Mouse (Mus musculus) liver, embryonic 16.5 days (tissue): ENCODE measurements around the gene Mfsd6. TPM values are rescaled to one million over a fixed set of nuclear protein-coding genes. Genes with fewer than 3 reads are reported as not detected.
A peak's percentile ranks its signal among the peaks of the same experiment; 100 is the strongest.

Source experiments
- ATAC-seq: fragments of 200-750 bp; cut with Nextera tagmentation; 2 replicates; pipeline ENCODE4 v1.8.0; 2017; ENCODE audit warnings: low read depth, mild to moderate bottlenecking, moderate number of reproducible peaks, moderate library complexity
- H3K27ac ChIP-seq: fragments of 300-500 bp; sonication (generic); 2 replicates; pipeline ENCODE4 v1.5.1; 2014; ENCODE audit warnings: mild to moderate bottlenecking, low read length
- H3K27me3 ChIP-seq: fragments of 300-500 bp; sonication (generic); 2 replicates; pipeline ENCODE4 v1.6.1; 2014; ENCODE audit warnings: low read depth, low read length, mixed read lengths; ENCODE audit not compliant: control insufficient read depth, insufficient read depth
- H3K36me3 ChIP-seq: fragments of 300-500 bp; sonication (generic); 2 replicates; pipeline ENCODE4 v1.6.1; 2014; ENCODE audit warnings: mild to moderate bottlenecking; ENCODE audit not compliant: control insufficient read depth, insufficient read depth
- H3K4me1 ChIP-seq: fragments of 300-500 bp; sonication (generic); 2 replicates; pipeline ENCODE4 v1.6.1; 2014; ENCODE audit warnings: low read depth, low read length, mixed read lengths; ENCODE audit not compliant: control insufficient read depth
- H3K4me2 ChIP-seq: fragments of 300-500 bp; sonication (generic); 2 replicates; pipeline ENCODE4 v1.6.1; 2014; ENCODE audit warnings: low read depth, low read length, mixed read lengths
- H3K4me3 ChIP-seq: fragments of 300-500 bp; sonication (generic); 2 replicates; pipeline ENCODE4 v1.5.1; 2014; ENCODE audit warnings: low read depth, mild to moderate bottlenecking, low read length
- H3K9ac ChIP-seq: fragments of 300-500 bp; sonication (generic); 2 replicates; pipeline ENCODE4 v1.6.1; 2014; ENCODE audit warnings: low read depth, low read length
- H3K9me3 ChIP-seq: fragments of 300-500 bp; sonication (generic); replicated peaks from 2 replicates; pipeline ENCODE4 v1.6.1; 2016; ENCODE audit warnings: low read length; ENCODE audit not compliant: control insufficient read depth
- WGBS: fragments of 180-500 bp; shearing (Covaris S2); extraction: QIAGEN DNeasy Blood & Tissue Kit; methylation state at CpG from one replicate; pipeline ENCODE4 v1.1.7; 2014; ENCODE audit not compliant: insufficient replicate concordance; 5-methylcytosine and 5-hydroxymethylcytosine counted together
- polyA plus RNA-seq: library from polyadenylated mRNA; unstranded; fragments of >200 nt; fragmentation: Nextera tagmentation; extraction: Ambion mirVana; gene quantifications from 2 replicates; pipeline ENCODE4 v1.2.1, GENCODE M21; 2015

The Mfsd6 gene
- 0.49 and 0.61 TPM in 2 replicates for polyA plus RNA-seq

DNA sequence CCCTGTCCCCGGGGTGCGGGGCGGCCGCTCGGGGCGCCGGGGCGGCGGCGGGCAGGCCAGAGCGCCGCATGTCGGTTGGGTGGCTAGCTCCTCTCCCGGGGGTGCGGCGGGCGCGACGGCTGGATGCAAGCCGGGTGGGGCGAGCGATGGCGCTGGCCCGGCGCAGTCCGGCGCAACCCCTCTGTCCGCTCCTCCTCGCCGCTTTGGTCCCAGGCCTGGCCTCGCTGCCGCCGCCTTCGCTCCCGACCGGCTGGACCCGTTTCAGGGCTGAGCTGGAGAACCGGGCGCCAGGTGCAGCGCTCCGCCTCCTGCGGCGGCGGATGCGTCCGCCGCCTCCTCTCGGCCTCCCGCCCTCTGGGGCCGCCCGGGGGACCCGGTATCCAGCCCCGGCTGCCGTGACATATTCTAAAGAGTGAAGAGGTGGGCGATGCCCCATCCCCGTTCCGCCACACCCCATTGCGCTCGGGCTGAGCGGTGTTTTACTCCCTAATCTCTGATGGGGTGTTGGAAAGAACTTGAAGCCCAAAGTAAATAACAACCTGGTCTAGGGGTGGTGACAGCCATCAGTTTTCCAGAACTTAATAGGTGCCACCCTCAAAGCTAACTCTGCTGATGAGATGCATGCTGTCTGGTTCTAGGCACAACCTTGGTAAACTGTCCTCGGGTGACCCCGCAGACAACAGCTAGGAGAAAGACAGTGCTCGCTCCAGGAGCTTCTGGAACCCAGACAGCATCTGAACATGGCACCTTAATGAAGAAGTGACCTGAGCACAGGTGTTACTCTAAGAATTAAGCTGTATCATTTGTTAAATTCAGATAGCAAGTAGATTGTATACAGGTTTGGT, at the start of gene Mfsd6:
Gene Mfsd6 (minus strand): TSS at position 407 of the 845 bp plus-strand sequence.
- no peak within 1 kb of the TSS for H3K27ac ChIP-seq
- peak within 1 kb of the TSS; percentile 74 for H3K4me2 ChIP-seq
- peak within 1 kb of the TSS; percentile 66 for H3K4me3 ChIP-seq
- no peaks in the 10 kb centered on the region for H3K9me3 ChIP-seq
- 2% methylated on average over 46 of the region's 63 CpGs for WGBS
- H3K4me1 ChIP-seq: no peaks in the 10 kb centered on the region; the same call in 1 of the 2 replicates
- H3K36me3 ChIP-seq: no peaks in the 10 kb centered on the region
- H3K27me3 ChIP-seq: peaks cover 19% of the 10 kb centered on the region
- ATAC-seq: peak; percentile 41; the same call in 1 of the 2 replicates
- peak within 1 kb of the TSS; percentile 56 for H3K9ac ChIP-seq

DNA sequence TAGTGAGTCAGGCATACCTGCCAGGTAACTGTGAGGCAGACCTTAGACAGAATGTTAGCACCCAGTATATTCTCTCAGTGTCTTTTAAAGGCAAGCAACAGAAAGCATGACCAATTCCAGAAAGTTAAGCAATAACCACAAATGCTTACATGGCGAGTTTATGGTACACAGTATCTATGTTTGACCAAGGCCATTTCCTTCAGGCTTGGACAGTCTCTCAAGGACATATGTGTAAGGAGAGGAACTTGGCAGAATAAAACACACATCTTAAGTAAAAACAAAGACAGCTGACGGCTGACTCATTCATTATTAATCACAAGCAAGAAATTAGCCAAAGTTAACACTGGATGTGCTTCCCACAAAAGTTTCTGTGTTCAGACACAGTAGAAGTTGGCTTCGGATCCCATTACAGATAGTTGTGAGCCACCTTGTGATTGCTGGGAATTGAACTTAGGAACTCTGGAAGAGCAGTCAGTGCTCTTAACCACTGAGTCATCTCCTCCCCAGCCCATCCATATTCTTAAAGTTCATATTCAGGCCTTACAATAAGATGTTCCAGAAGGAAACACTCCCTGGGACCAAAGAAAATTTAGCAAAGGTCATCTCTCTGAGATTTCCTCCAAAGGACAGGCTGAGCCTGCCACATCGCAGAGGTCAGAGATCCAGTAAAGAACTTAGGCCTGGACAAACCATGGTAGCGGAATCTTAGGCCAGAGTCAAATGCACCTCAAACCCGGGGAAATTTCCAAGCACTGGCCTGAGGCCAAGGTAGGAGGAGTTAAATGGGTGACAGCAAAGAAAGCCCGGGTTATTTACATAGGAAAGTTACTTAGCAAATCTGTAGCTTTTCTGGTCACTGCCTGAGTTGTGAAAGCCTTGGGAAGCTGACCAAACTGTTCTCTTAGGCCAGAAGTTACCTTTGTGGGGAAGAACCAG, 38.2 kb upstream of the Mfsd6 start:
- 50% methylated on average over 7 of the region's 7 CpGs for WGBS
- no peak overlapping the region for H3K9ac ChIP-seq
- H3K4me1 ChIP-seq: no peaks in the 10 kb centered on the region; the same call in 1 of the 2 replicates
- peak; percentile 16; the same call in 1 of the 2 replicates for ATAC-seq
- H3K4me2 ChIP-seq: no peak overlapping the region
- no peak overlapping the region for H3K4me3 ChIP-seq
- H3K27ac ChIP-seq: no peak overlapping the region
- H3K27me3 ChIP-seq: no peaks in the 10 kb centered on the region
- no peaks in the 10 kb centered on the region for H3K36me3 ChIP-seq
- no peaks in the 10 kb centered on the region for H3K9me3 ChIP-seq

DNA sequence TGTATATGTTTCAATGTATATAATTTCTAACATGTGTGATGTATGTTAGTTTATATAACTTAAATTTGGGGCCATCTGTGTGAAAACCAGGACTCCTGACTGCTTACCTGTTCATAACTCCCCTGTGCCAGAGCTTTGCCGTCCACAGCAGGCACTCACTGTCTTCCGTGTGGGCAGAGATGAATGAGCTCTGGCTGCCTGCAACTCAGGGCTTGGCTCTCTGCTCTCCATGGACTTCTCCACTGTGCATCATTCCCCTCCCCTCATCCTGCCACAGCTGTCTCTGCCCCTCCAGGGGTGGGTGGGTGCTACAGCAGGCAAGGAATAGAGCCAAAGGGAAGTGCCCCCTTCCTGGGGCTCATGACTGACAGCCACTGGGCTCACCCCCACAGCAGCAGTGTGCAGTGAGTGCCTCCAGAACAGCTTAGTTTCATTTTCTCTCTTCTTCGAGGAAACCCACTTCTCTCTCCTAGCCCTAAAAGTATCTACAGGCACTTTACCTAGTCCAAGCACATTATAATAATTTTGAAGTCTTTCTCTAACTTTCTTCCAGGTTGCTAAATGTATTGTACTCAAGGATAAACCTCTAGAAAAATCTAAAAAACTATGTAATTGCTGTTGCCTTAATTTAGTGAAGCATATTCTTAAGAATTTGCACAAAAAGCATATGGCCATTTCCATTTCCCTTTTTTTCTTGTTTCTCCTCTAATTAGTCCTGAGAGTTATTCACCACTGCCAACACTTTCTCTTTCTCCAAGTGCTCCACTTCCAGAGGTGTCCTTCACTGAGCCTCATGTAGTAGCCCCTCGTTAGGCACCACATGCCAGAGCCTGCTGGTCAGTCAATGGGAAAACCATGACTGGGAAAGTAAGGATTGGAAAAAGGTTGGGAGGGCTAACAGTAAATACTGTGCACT, 36.9 kb upstream of the Mfsd6 start:
- H3K27me3 ChIP-seq: no peaks in the 10 kb centered on the region
- ATAC-seq: no peak
- H3K9me3 ChIP-seq: no peaks in the 10 kb centered on the region
- H3K4me2 ChIP-seq: peak overlapping the region; percentile 39
- H3K9ac ChIP-seq: no peak overlapping the region
- no peak overlapping the region for H3K4me3 ChIP-seq
- H3K36me3 ChIP-seq: no peaks in the 10 kb centered on the region
- H3K27ac ChIP-seq: no peak overlapping the region
- H3K4me1 ChIP-seq: no peaks in the 10 kb centered on the region; the same call in 1 of the 2 replicates
- WGBS: 33% methylated on average over 4 of the region's 4 CpGs

DNA sequence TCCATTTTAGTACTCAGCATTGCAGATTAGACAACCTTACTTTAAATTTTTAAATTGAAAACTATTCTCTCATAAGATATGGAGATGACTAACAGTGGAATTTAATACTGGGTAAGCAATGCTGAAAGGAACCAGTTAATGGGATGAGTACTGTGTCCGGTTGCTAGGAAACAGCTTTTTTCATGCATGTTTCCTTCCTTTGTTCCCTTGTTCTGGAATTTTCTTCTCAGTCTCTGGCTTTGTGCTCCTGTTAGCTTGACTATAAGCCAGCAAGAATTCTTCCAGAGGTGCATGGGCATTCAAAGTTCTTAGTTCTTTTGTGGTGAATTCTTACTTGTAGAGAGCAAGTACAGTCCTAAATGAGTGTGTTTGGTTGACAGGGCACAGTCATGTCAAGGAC, 30.9 kb upstream of the Mfsd6 start:
- Histone ChIP-seq H3K36me3 (no peaks in the 10 kb centered on the region), H3K9me3 (no peaks in the 10 kb centered on the region), H3K4me3 (no peak overlapping the region), H3K27ac (no peak overlapping the region), H3K9ac (no peak overlapping the region), H3K27me3 (no peaks in the 10 kb centered on the region), H3K4me2 (no peak overlapping the region), H3K4me1 (no peaks in the 10 kb centered on the region)
- WGBS: 68% methylated on average over 1 of the region's 1 CpGs
- ATAC-seq: no peak

DNA sequence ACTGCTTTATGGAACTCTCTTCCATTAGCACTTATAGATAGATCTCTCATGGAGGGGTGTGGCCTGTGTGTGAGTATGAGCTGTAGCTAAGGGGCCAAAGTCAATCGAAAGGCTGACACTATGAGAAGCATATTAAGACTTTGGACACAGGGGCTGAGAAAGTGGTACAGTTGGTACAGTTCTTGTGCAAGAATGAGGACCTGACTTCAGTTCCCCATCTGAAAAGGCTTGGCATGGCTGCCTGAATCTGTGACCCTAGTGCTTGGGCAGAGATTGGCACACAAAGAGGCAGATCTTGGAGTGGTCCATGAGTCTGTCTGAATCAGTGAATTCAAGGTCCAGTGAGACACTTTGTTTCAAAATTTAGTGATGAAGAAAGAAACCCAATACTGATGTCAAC, 27.1 kb upstream of the Mfsd6 start:
- H3K9ac ChIP-seq: no peak overlapping the region
- no peaks in the 10 kb centered on the region for H3K4me1 ChIP-seq
- H3K27me3 ChIP-seq: no peaks in the 10 kb centered on the region
- no peak overlapping the region for H3K4me2 ChIP-seq
- no peak for ATAC-seq
- no peak overlapping the region for H3K4me3 ChIP-seq
- no peak overlapping the region for H3K27ac ChIP-seq
- no peaks in the 10 kb centered on the region for H3K9me3 ChIP-seq
- WGBS: 63% methylated on average over 1 of the region's 1 CpGs
- no peaks in the 10 kb centered on the region for H3K36me3 ChIP-seq

DNA sequence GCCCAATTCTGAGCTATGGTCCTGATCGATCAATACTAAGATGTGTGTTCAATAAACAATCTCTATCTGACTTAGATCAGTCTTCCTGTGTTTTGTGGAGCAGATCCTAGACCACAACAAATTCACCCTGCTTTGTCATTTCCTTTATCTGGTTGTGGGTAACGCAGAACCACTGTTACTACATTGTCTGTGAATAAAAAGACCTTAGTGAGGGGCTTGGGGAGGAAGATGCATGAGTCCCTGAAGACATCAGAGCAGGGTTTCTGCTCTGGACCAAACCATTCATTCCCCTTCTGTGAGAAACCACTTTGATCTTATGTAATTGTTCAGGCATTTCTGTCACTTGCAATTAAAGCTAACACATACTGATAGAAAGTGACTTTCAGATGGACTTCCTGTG, 26.6 kb upstream of the Mfsd6 start:
- no peak overlapping the region for H3K4me3 ChIP-seq
- H3K27me3 ChIP-seq: no peaks in the 10 kb centered on the region
- H3K27ac ChIP-seq: no peak overlapping the region
- ATAC-seq: no peak
- no peaks in the 10 kb centered on the region for H3K9me3 ChIP-seq
- no peak overlapping the region for H3K9ac ChIP-seq
- no peaks in the 10 kb centered on the region for H3K36me3 ChIP-seq
- 32% methylated on average over 2 of the region's 2 CpGs for WGBS
- no peaks in the 10 kb centered on the region for H3K4me1 ChIP-seq
- H3K4me2 ChIP-seq: no peak overlapping the region

DNA sequence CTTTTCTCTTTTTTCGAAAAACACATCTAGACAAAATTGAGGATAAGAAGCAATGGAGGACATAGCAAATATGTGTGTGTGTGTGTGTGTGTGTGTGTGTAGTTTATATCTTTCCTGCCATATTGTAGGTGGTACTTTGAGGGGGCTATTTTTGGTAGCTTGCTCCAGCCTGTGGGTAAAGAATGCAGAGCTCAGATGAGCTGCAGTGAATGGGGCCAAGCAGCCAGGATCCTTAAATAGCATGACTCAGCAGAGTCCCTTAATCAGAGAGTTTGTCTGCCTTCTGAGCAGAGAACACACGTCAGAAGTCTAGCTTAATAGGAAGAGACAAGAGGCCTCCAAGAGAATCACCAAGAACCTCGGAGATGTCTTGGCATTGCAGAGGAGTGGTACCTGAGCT, 25.4 kb upstream of the Mfsd6 start:
- Histone ChIP-seq H3K4me3 (no peak overlapping the region), H3K27me3 (no peaks in the 10 kb centered on the region), H3K36me3 (no peaks in the 10 kb centered on the region), H3K9ac (no peak overlapping the region), H3K9me3 (no peaks in the 10 kb centered on the region), H3K4me2 (no peak overlapping the region), H3K4me1 (no peaks in the 10 kb centered on the region), H3K27ac (no peak overlapping the region)
- WGBS: 18% methylated on average over 3 of the region's 3 CpGs
- no peak for ATAC-seq

DNA sequence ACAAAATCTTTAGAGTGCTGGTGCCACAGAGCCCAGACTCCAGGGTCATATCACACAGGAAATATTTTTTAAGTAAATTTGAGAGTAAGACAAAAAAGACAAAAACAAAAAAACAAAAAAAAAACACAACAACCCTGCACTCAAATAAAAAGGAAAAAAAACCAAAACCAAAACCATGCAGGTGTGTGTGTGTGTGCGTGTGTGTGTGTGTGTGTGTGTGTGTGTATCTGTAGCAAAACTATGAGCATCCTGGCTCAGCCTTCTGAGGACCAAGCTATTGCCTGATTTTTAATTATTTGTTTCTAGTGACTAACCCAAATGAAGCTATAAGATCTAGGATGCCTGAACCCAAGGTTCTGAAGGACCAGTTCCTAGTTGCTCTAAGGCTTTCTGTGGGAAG, 24.4 kb upstream of the Mfsd6 start:
- Histone ChIP-seq H3K27me3 (no peaks in the 10 kb centered on the region), H3K4me2 (no peak overlapping the region), H3K4me1 (no peaks in the 10 kb centered on the region), H3K27ac (no peak overlapping the region), H3K9ac (no peak overlapping the region), H3K9me3 (no peaks in the 10 kb centered on the region), H3K4me3 (no peak overlapping the region), H3K36me3 (no peaks in the 10 kb centered on the region)
- WGBS: 71% methylated on average over 1 of the region's 1 CpGs
- no peak for ATAC-seq
